Mouse (Mus musculus) kidney, embryonic 16.5 days (tissue): Measurements from ENCODE around the gene 5730480H06Rik. TPM values are rescaled to one million over a fixed set of nuclear protein-coding genes. Genes with fewer than 3 reads are reported as not detected.

Experiments
- ATAC-seq: fragments of 200-750 bp; cut with Nextera tagmentation; 2 replicates; pipeline ENCODE4 v1.8.0; 2017; ENCODE audit warnings: moderate TSS enrichment; ENCODE audit not compliant: low FRiP score, low TSS enrichment
- H3K27ac ChIP-seq: fragments of 300-500 bp; sonication (generic); 2 replicates; pipeline ENCODE4 v1.5.1; 2014; ENCODE audit warnings: low read length
- H3K27me3 ChIP-seq: fragments of 300-500 bp; sonication (generic); 2 replicates; pipeline ENCODE4 v1.6.1; 2014; ENCODE audit warnings: low read length, control low read depth, mixed read lengths; ENCODE audit not compliant: insufficient read depth
- H3K36me3 ChIP-seq: fragments of 300-500 bp; sonication (generic); 2 replicates; pipeline ENCODE4 v1.6.1; 2014; ENCODE audit warnings: low read length, control low read depth, mixed read lengths; ENCODE audit not compliant: insufficient read depth
- H3K4me1 ChIP-seq: fragments of 300-500 bp; sonication (generic); 2 replicates; pipeline ENCODE4 v1.6.1; 2014; ENCODE audit warnings: low read length, control low read depth, mixed read lengths; ENCODE audit not compliant: insufficient read depth
- H3K4me2 ChIP-seq: fragments of 300-500 bp; sonication (generic); replicated peaks from 2 replicates; pipeline ENCODE4 v1.6.1; 2014; ENCODE audit warnings: low read depth, low read length
- H3K4me3 ChIP-seq: fragments of 300-500 bp; sonication (generic); 2 replicates; pipeline ENCODE4 v1.5.1; 2014; ENCODE audit warnings: mild to moderate bottlenecking, low read length
- H3K9ac ChIP-seq: fragments of 300-500 bp; sonication (generic); replicated peaks from 2 replicates; pipeline ENCODE4 v1.6.1; 2014; ENCODE audit warnings: low read length
- H3K9me3 ChIP-seq: fragments of 300-500 bp; sonication (generic); 2 replicates; pipeline ENCODE4 v1.6.1; 2016; ENCODE audit warnings: low read length, control low read depth
- WGBS: fragments of 180-500 bp; shearing (Covaris S2); extraction: QIAGEN DNeasy Blood & Tissue Kit; methylation state at CpG from one replicate; pipeline ENCODE4 v1.1.7; 2014; 5-methylcytosine and 5-hydroxymethylcytosine counted together
- polyA plus RNA-seq: library from polyadenylated mRNA; unstranded; fragments of >200 nt; fragmentation: Nextera tagmentation; extraction: Ambion mirVana; gene quantifications from 2 replicates; pipeline ENCODE4 v1.2.1, GENCODE M21; 2015

The 5730480H06Rik gene
- polyA plus RNA-seq, 1 experiment from 2014 or later, result 28.2 TPM

DNA sequence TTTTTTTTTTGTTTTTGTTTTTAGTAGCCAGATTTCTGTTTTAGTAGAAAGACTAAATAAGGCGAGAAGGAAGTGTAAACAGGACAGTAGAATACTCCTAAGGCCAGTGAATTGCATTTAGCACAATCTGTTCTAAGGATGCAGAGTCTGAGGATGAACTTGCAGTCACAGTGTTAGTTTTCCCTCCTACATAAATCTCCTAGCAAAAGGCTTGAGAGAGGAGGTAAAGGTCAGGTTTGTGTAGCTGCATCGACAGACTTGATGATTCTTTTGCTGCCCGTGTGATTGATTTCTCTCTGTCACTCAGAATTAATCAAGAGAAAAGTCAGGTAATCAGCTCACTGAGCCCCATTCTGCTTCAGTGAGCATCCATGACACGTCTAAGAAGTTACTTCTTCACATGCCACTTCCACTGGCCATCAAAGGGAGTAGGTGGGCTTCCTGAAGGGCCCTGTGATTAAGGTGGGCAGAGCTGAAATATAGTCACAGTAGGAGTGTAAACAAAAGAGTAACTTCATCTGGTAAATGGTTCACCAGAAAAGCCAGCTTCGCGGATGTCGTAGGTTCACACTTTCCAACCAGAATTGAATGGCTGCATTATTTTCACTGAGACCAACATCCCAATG is 13.2 kb downstream of the 5730480H06Rik start:
- Histone ChIP-seq H3K36me3 (no peaks in the 10 kb centered on the region), H3K9me3 (no peaks in the 10 kb centered on the region), H3K9ac (no peak overlapping the region), H3K4me3 (no peak overlapping the region), H3K27me3 (no peaks in the 10 kb centered on the region), H3K27ac (no peak overlapping the region), H3K4me2 (0 out of 2 replicates have a peak overlapping the region, but pooled peaks have one; percentile 6), H3K4me1 (peaks cover 11% of the 10 kb centered on the region; the same call in 1 of the 2 replicates)
- WGBS, result 20% methylated on average over 7 of the region's 7 CpGs
- peak; percentile 89 for ATAC-seq

DNA sequence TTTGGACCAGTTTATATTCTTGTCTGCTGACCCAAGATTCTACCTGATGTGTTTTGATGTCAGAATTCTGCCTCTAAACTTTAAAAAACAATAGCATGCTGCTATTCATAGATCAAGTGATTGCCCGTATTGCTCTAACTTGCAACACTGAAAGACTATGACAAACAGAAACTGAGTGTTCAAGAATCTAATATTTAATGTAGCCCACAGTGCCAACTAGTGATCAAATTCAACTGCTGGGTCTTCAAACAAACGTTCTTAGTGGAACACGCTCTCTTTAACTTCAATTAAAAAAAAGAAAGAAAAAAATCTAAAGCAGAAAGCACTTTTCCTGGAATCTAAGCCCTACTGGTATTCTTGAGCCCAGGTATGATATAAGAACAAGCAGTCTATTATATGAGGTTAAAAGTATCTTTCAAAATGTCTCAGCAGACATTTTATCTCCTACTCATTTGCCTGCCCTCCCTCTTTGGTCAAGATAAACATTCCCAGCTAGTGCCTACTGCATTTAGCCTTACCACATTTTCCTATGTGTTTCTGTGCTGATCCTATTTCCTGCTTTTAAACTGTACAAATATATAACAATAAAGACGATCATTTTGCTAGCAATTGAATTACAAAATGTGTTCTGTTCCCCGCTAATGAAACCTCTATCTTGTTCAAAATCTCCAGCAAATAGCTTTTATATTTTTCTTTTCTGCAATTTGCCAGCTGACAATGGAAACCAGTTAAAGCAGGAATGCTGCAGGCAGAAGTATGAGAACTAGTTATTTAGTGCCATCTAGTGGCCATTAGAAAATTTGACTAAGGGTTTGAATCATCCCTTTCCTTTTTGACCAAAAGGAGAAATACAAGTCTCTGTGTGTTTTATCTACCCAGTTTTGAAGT is 17.6 kb downstream of the 5730480H06Rik start:
- Histone ChIP-seq H3K9ac (no peak overlapping the region), H3K27me3 (no peaks in the 10 kb centered on the region), H3K4me3 (no peak overlapping the region), H3K4me1 (0 out of 2 replicates have a peak, but pooled peaks cover 7% of the 10 kb centered on the region), H3K27ac (no peak overlapping the region), H3K36me3 (no peaks in the 10 kb centered on the region), H3K4me2 (no peak overlapping the region), H3K9me3 (no peaks in the 10 kb centered on the region)
- 40% methylated on average over 5 of the region's 5 CpGs for WGBS
- ATAC-seq, result peak; percentile 54; the same call in 1 of the 2 replicates

DNA sequence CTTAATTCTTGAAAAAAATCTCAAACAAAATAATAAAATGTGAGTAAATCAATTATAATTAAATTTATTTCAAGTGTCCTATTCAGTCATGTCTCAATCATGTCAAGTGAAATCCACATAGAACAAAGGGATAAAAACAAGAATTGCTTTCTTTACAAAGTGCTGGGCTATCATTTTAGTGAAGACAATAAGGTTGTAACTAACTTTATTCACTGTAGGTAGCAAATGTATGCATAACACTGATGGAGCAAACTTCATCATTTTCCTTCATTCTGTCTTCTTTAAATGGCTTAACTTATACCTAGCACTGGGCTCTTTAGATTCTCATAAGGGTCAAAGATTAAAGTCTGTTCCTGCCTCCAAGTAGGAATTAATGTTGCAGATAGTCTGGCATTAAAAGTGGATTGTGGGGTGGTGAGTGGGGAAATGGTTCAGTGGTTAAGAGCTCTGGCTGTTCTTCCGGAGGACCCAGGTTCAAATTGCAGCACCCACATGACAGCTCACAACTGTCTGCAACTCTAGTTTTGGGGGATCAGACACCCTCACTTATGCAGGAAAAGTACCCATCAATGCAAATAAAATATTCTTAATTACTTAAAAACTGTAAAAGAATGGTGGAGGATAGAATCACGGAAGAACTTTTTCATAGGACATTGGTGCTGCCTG is 18.4 kb downstream of the 5730480H06Rik start:
- ATAC-seq, result no peak
- 79% methylated on average over 2 of the region's 2 CpGs for WGBS

DNA sequence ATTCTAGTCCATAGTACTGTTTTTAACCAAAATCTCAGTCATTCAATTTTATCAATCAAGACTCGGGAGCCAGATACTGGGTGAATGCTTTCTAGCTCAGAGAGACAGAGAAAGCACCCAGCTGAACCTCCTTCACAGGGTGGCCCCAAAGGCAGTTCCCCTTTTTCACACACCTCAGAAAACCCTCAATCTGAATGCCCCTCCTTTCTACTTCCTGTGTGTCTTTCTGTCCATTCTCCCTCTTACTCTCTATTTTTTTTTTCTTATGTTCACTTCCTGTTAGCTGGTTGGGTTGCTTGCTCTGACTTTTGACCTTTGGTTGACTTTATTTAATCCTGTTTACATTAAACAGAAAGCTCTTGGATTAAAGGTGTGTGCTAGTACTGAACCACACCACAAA is 21.6 kb downstream of the 5730480H06Rik start:
- no peaks in the 10 kb centered on the region for H3K27me3 ChIP-seq
- WGBS, result 76% methylated on average over 1 of the region's 1 CpGs
- H3K4me2 ChIP-seq, result no peak overlapping the region
- no peaks in the 10 kb centered on the region for H3K36me3 ChIP-seq
- no peak overlapping the region for H3K4me3 ChIP-seq
- no peak for ATAC-seq
- no peak overlapping the region for H3K9ac ChIP-seq
- H3K9me3 ChIP-seq, result no peaks in the 10 kb centered on the region
- H3K27ac ChIP-seq, result no peak overlapping the region
- 0 out of 2 replicates have a peak, but pooled peaks cover 2% of the 10 kb centered on the region for H3K4me1 ChIP-seq

More for the DNA sequence above, 18.4 kb downstream of the 5730480H06Rik start:
- Histone ChIP-seq H3K4me3 (no peak overlapping the region), H3K4me2 (no peak overlapping the region), H3K9me3 (no peaks in the 10 kb centered on the region), H3K36me3 (no peaks in the 10 kb centered on the region), H3K27ac (no peak overlapping the region), H3K27me3 (no peaks in the 10 kb centered on the region), H3K4me1 (0 out of 2 replicates have a peak, but pooled peaks cover 3% of the 10 kb centered on the region), H3K9ac (no peak overlapping the region)

DNA sequence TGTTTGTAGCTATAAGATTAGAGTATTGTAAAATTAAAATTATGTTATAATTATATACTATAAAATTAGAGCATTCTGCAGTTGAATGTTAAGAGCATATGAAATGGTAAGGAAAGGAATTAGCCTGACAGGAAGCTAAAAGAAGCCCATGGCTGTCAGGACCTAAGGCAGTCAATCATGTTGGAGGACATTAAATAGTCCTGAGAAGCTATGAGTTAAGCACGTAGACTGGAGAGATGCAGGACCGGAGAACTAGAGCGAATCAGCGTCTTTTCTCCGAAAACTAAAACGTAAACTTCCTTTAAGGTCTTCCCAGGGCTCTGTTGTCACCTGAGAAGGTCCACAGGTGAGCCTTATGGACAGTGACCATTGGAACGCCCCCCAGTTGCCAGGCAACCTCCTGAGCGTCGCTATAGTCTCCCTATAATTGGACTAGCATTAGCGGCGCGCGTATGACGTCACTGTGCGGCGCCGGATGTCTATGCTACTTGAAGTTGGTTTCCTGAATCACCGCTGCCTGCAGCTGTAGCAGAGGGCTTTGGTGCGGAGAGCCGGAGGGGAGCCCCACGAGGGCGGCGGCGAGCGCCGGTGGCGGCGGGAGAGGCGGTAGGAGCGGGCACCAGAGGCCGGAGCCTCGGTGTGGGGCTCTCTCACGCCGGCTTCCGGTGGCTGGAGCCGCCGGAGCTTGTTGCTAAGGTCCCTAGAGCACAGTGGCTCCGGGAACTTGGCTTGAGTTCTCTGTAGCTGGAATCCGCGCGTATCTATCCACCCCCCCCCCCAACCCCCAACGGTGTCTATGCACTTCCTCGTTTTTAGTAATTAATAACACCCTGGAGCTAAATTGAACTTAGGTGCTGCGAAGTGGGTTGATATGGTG is 44.4 kb downstream of the 5730480H06Rik start:
- no peaks in the 10 kb centered on the region for H3K9me3 ChIP-seq
- H3K4me3 ChIP-seq, result peak overlapping the region; percentile 79
- peak overlapping the region; percentile 61 for H3K4me2 ChIP-seq
- peak overlapping the region; percentile 79 for H3K9ac ChIP-seq
- no peaks in the 10 kb centered on the region for H3K27me3 ChIP-seq
- H3K27ac ChIP-seq, result peak overlapping the region; percentile 64; the same call in 1 of the 2 replicates
- peak; percentile 100 for ATAC-seq
- under 1% methylated on average over 44 of the region's 44 CpGs for WGBS
- H3K36me3 ChIP-seq, result peaks cover 18% of the 10 kb centered on the region
- H3K4me1 ChIP-seq, result peaks cover 17% of the 10 kb centered on the region

DNA sequence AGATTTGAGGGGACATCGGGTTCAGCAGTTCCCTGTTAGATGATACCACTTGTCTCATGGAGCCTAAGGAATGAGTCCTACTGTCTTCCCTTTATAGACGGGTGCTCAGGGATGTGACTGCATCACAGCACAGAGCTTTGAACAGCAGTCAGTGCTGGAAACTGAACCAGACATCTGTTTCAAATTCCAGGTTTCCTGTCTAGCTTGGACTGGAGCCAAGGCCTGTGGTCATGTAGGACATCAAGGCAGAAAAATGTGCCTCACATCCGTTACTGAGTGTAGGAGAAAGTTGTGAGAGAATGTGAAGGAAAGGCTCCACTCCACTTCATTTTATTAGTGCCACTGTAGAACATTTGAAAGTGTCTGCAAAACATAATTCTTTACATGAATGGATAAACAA is 74.7 kb downstream of the 5730480H06Rik start:
- Histone ChIP-seq H3K9me3 (no peaks in the 10 kb centered on the region), H3K27ac (0 out of 2 replicates have a peak overlapping the region, but pooled peaks have one; percentile 14), H3K4me3 (no peak overlapping the region), H3K4me2 (no peak overlapping the region), H3K4me1 (no peaks in the 10 kb centered on the region), H3K9ac (no peak overlapping the region), H3K36me3 (peaks cover 7% of the 10 kb centered on the region; the same call in 1 of the 2 replicates), H3K27me3 (no peaks in the 10 kb centered on the region)
- 50% methylated on average over 3 of the region's 3 CpGs for WGBS
- peak; percentile 31; the same call in 1 of the 2 replicates for ATAC-seq

DNA sequence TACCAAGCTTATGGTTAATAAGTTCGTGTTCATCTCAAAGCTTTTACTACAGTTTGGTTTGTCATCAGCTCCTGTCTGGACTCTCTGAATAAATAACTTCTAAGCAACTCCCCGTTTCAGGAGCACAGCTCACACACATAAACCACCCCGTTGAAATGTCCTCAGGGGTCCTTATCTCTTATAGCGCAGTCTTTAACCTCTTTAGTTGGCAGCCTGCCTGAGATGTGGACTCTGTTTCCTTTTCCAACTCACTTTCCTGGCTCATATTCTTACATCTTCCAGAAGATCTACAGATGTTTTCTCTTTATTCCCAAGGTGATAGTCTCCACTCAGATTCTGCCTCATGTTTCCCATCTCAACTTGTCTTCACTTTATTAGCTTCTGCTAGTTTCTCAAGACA is 80.5 kb downstream of the 5730480H06Rik start:
- H3K36me3 ChIP-seq, result no peaks in the 10 kb centered on the region
- H3K4me1 ChIP-seq, result peaks cover 16% of the 10 kb centered on the region
- H3K9ac ChIP-seq, result no peak overlapping the region
- no peaks in the 10 kb centered on the region for H3K9me3 ChIP-seq
- no peak overlapping the region for H3K4me2 ChIP-seq
- no peaks in the 10 kb centered on the region for H3K27me3 ChIP-seq
- 47% methylated on average over 4 of the region's 4 CpGs for WGBS
- no peak overlapping the region for H3K27ac ChIP-seq
- no peak for ATAC-seq
- H3K4me3 ChIP-seq, result no peak overlapping the region

DNA sequence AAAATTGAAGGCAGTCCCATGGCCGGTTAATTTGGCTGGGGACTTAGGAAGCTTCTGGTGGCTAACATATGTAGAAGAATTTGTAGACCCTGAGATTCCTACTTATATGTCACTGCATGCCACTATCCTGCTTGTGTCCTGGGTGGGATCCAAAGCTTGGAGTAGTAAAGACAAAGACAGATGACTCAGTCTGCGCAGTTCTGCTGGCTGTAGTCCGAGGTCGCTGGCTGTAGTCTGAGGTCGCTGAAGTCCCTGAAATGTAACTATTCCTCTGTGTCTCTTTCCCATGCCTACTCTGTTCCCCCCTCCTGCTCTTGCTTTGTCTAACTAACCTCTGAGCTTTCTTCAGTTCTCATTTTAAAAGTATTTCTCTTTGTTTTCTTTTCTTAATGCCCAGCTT is 82.6 kb downstream of the 5730480H06Rik start:
- no peak for ATAC-seq
- no peaks in the 10 kb centered on the region for H3K27me3 ChIP-seq
- H3K9ac ChIP-seq, result no peak overlapping the region
- 51% methylated on average over 5 of the region's 5 CpGs for WGBS
- peaks cover 16% of the 10 kb centered on the region for H3K4me1 ChIP-seq
- H3K4me3 ChIP-seq, result no peak overlapping the region
- no peak overlapping the region for H3K27ac ChIP-seq
- H3K9me3 ChIP-seq, result no peaks in the 10 kb centered on the region
- no peak overlapping the region for H3K4me2 ChIP-seq
- no peaks in the 10 kb centered on the region for H3K36me3 ChIP-seq

DNA sequence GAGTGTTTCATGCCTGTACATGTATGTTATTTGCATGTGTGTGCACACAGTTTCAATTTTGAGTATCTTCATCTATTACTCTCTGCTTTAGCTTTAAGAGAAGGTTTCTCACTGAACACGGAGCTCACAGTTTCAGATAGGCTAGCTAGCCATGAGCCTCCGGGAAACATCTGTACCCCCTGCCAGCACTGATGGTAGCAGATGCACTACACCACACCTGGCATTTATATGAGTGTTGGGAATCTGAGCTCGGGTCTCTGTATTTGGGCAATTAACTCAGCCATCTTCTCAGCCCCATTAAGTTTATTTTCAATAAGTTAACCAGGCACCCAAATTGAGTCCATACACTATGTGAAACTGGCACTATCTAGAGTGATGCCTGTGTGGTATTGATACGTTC is 83.7 kb downstream of the 5730480H06Rik start:
- 45% methylated on average over 4 of the region's 4 CpGs for WGBS
- Histone ChIP-seq H3K9me3 (no peaks in the 10 kb centered on the region), H3K27ac (no peak overlapping the region), H3K9ac (no peak overlapping the region), H3K36me3 (no peaks in the 10 kb centered on the region), H3K27me3 (no peaks in the 10 kb centered on the region), H3K4me2 (no peak overlapping the region), H3K4me3 (no peak overlapping the region), H3K4me1 (peaks cover 16% of the 10 kb centered on the region)
- 0 out of 2 replicates have a peak, but pooled peaks have one; percentile 67 for ATAC-seq
